Mouse (Mus musculus): ENCODE results near the gene Hils1.

- TF ChIP-seq CTCF (IDR thresholded peaks at IDR 0.05; ENCODE audit: insufficient read depth, low read depth, low read length) (peak; percentile 68), POLR2A (IDR thresholded peaks at IDR 0.05; ENCODE audit: insufficient read depth, low read depth, low read length) (no peak)
Observed at GRCm38 (mm10) chr11:94939280-94939679, 28.1 kb upstream of the Hils1 start.

Data from olfactory bulb, adult 2 months (tissue).